Mouse (Mus musculus) G1E (cell line): Measurements from ENCODE around the gene Lrrn2. TPM values are rescaled to one million over a fixed set of nuclear protein-coding genes. Genes with fewer than 3 reads are reported as not detected.
A peak's percentile ranks its signal among the peaks of the same experiment; 100 is the strongest.

Source experiments
- ATAC-seq: 2 replicates; pipeline ENCODE4 v1.8.0; 2016; ENCODE audit warnings: mild to moderate bottlenecking; ENCODE audit not compliant: insufficient number of reproducible peaks, poor library complexity, low FRiP score, severe bottlenecking; ENCODE audit errors: extremely low read depth
- DNase-seq: peaks from one replicate; pipeline ENCODE4 v3.0.0; 2012; ENCODE audit warnings: low spot score
- H3K27me3 ChIP-seq: 2 replicates; pipeline ENCODE4 v1.6.1; 2012; ENCODE audit warnings: mild to moderate bottlenecking, low read length, inconsistent platforms; ENCODE audit not compliant: insufficient read depth
- H3K36me3 ChIP-seq: replicated peaks from 2 replicates; pipeline ENCODE3; 2012; ENCODE audit warnings: mild to moderate bottlenecking, inconsistent platforms
- H3K4me1 ChIP-seq: 2 replicates; pipeline ENCODE4 v1.6.1; 2012; ENCODE audit warnings: low read depth, low read length, inconsistent platforms, mixed read lengths; ENCODE audit not compliant: insufficient read depth
- H3K4me3 ChIP-seq: 2 replicates; pipeline ENCODE4 v1.5.1; 2012; ENCODE audit warnings: low read depth, mild to moderate bottlenecking, inconsistent platforms, low read length, moderate library complexity, mixed read lengths
- H3K9me3 ChIP-seq: replicated peaks from 2 replicates; pipeline ENCODE4 v1.6.1; 2012; ENCODE audit warnings: inconsistent platforms
- CTCF ChIP-seq: IDR thresholded peaks from 2 replicates; pipeline ENCODE4 v1.5.1; 2012; ENCODE audit warnings: low read depth, low read length, inconsistent platforms, mixed read lengths
- GATA1 ChIP-seq: IDR thresholded peaks from 2 replicates; pipeline ENCODE4 v1.6.1; 2012; ENCODE audit warnings: borderline replicate concordance, low read length, inconsistent platforms, mixed read lengths
- GATA2 ChIP-seq: IDR thresholded peaks from 2 replicates; pipeline ENCODE4 v1.6.1; 2012; ENCODE audit warnings: low read depth, low read length, inconsistent platforms, borderline replicate concordance
- POLR2AphosphoS5 ChIP-seq: IDR thresholded peaks from 2 replicates; pipeline ENCODE4 v1.6.1; 2012; ENCODE audit warnings: low read depth, low read length, inconsistent platforms; ENCODE audit not compliant: insufficient replicate concordance
- TAL1 ChIP-seq: conservative IDR thresholded peaks from 2 replicates; pipeline ENCODE4 v1.6.1; 2012; ENCODE audit warnings: low read depth, low read length, inconsistent platforms, mixed read lengths
- polyA plus RNA-seq: library from polyadenylated mRNA; stranded (reverse); fragments of >175 nt; gene quantifications from 2 replicates; pipeline ENCODE4 v1.2.3, GENCODE M21; 2012
- total RNA-seq, 2 experiments: library from RNA; stranded (forward) in 1 of 2; stranded (reverse) in 1 of 2; fragments of 200-1000 nt in 1 of 2; fragments of >200 nt in 1 of 2; fragmentation: Nextera tagmentation in 1 of 2; gene quantifications; 2 replicates each; pipeline ENCODE4 v1.2.3; 2014 to 2017

The Lrrn2 gene
- total and polyA plus RNA-seq, 3 experiments, result 0.22 TPM; not detected in 2

- H3K9me3 ChIP-seq, result no peaks in the 10 kb centered on the region
- ATAC-seq, result no peak
These were observed 36.5 kb upstream of the Lrrn2 start for GRCm38 (mm10) chr1:132843612-132844011.

GRCm38 (mm10) chr1:132844088-132844804 lies 35.8 kb upstream of the Lrrn2 start:
- H3K27me3 ChIP-seq, result no peaks in the 10 kb centered on the region; the same call in 1 of the 2 replicates
- no peak for DNase-seq
- ATAC-seq, result no peak
- no peaks in the 10 kb centered on the region for H3K9me3 ChIP-seq
- H3K36me3 ChIP-seq, result no peaks in the 10 kb centered on the region
- TF ChIP-seq GATA2, result no peak
- no peak for TF ChIP-seq TAL1
- TF ChIP-seq POLR2AphosphoS5, result no peak
- no peak for TF ChIP-seq CTCF
- no peak for TF ChIP-seq GATA1
- no peak overlapping the region for H3K4me3 ChIP-seq
- no peaks in the 10 kb centered on the region for H3K4me1 ChIP-seq

More at GRCm38 (mm10) chr1:132843612-132844011, 36.5 kb upstream of the Lrrn2 start:
- Histone ChIP-seq H3K36me3 (no peaks in the 10 kb centered on the region), H3K4me1 (no peaks in the 10 kb centered on the region), H3K27me3 (no peaks in the 10 kb centered on the region; the same call in 1 of the 2 replicates), H3K4me3 (no peak overlapping the region)
- TF ChIP-seq CTCF (peak; percentile 22; the same call in 1 of the 2 replicates), POLR2AphosphoS5 (no peak)
- peak; percentile 25 for DNase-seq

DNA sequence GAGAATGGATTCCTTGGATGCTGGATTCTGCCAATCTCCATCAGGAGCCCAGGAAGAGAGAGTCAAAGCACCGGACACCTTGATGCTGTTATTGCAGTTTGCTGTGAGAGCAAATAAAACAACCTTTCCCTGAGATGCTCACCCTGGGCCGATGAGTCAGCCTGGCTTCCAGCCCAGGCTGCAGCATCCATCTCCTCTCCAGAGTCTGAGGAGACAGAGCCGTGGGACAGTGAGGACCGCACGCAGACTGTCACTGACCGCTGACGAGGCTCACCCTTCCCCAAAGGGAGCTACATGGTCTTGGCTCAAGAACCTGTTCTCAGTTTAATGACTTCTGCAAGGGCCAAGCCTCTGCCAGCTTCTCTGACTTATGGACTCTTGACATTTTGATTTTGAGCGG lies 34.3 kb upstream of the Lrrn2 start:
- Histone ChIP-seq H3K4me1 (no peaks in the 10 kb centered on the region), H3K9me3 (no peaks in the 10 kb centered on the region), H3K27me3 (no peaks in the 10 kb centered on the region; the same call in 1 of the 2 replicates), H3K36me3 (no peaks in the 10 kb centered on the region), H3K4me3 (no peak overlapping the region)
- DNase-seq (no peak), ATAC-seq (no peak)
- TF ChIP-seq CTCF, result no peak
- no peak for TF ChIP-seq GATA2
- no peak for TF ChIP-seq POLR2AphosphoS5
- TF ChIP-seq TAL1, result no peak
- TF ChIP-seq GATA1, result no peak

DNA sequence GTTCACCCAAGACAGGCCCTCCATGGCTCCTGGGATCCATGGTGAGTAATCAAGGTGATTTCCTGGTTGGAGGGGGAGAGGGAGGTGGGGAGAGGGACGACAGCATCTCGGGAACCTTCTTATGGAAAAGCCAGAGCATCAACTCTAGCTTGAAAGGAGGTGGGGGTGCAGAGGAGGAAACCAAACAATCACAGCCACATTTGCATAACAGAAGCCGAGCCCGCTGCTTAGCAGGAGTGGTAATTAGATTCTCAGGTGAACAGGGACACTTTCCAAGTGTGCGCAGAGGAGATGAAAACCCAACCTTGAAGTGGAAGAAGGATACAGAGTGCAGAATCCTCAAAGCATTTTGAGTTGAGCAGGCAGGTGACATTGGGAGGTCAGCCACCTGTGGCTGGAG lies 29.3 kb upstream of the Lrrn2 start:
- DNase-seq (no peak), ATAC-seq (no peak)
- TF ChIP-seq POLR2AphosphoS5 (no peak), TAL1 (no peak), GATA1 (no peak), CTCF (no peak), GATA2 (no peak)
- Histone ChIP-seq H3K4me3 (no peak overlapping the region), H3K27me3 (peaks cover 9% of the 10 kb centered on the region), H3K4me1 (no peaks in the 10 kb centered on the region), H3K9me3 (no peaks in the 10 kb centered on the region), H3K36me3 (no peaks in the 10 kb centered on the region)

DNA sequence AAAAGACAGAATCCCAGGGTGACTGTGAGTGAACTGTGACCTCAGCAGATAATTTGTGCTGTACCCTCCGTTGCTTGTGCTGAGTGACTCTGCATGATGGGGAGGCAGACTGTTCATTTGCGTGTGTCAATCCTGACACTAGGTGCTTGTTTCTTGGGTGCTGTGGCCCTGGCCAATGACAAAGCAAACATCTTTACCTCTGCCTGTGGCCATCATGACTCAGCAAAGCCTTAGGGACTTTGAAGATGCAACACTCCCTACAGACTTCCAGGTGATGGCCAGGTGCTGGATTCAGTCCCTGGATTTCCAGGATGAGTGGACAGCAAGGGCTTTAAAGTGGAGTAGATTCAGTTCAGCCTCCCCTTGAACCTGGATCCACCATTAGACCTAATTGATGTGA lies 28.8 kb upstream of the Lrrn2 start:
- Histone ChIP-seq H3K4me3 (no peak overlapping the region), H3K36me3 (no peaks in the 10 kb centered on the region), H3K9me3 (no peaks in the 10 kb centered on the region), H3K4me1 (no peaks in the 10 kb centered on the region), H3K27me3 (peaks cover 12% of the 10 kb centered on the region)
- TF ChIP-seq POLR2AphosphoS5 (no peak), GATA1 (no peak), TAL1 (no peak), CTCF (no peak)
- no peak for DNase-seq
- ATAC-seq, result no peak

GRCm38 (mm10) chr1:132851771-132852170 lies 28.3 kb upstream of the Lrrn2 start:
- TF ChIP-seq POLR2AphosphoS5 (no peak), GATA2 (no peak), TAL1 (no peak), CTCF (no peak), GATA1 (no peak)
- peaks cover 15% of the 10 kb centered on the region for H3K27me3 ChIP-seq
- no peaks in the 10 kb centered on the region for H3K4me1 ChIP-seq
- DNase-seq (no peak), ATAC-seq (no peak)
- no peak overlapping the region for H3K4me3 ChIP-seq
- no peaks in the 10 kb centered on the region for H3K9me3 ChIP-seq
- H3K36me3 ChIP-seq, result no peaks in the 10 kb centered on the region
